Mouse (Mus musculus) kidney, postnatal 0 days (tissue): ENCODE measurements around the gene 3110082I17Rik. TPM values are rescaled to one million over a fixed set of nuclear protein-coding genes. Genes with fewer than 3 reads are reported as not detected.
A peak's percentile ranks its signal among the peaks of the same experiment; 100 is the strongest.

Experiments used
- ATAC-seq: fragments of 200-750 bp; cut with Nextera tagmentation; replicated peaks from 2 replicates; pipeline ENCODE4 v1.8.0; 2017; ENCODE audit warnings: low read depth, moderate number of reproducible peaks, moderate TSS enrichment, moderate library complexity; ENCODE audit not compliant: low FRiP score
- DNase-seq: peaks from one replicate; pipeline ENCODE4 v3.0.0-alpha.2; 2016; ENCODE audit warnings: low spot score
- H3K27ac ChIP-seq: fragments of 300-500 bp; sonication (generic); 2 replicates; pipeline ENCODE4 v1.5.1; 2014; ENCODE audit warnings: mild to moderate bottlenecking
- H3K27me3 ChIP-seq: fragments of 300-500 bp; sonication (generic); 2 replicates; pipeline ENCODE4 v1.6.1; 2014; ENCODE audit warnings: low read length, mixed read lengths; ENCODE audit not compliant: insufficient read depth
- H3K36me3 ChIP-seq: fragments of 300-500 bp; sonication (generic); 2 replicates; pipeline ENCODE4 v1.6.1; 2014; ENCODE audit warnings: low read length, mixed read lengths; ENCODE audit not compliant: insufficient read depth
- H3K4me1 ChIP-seq: fragments of 300-500 bp; sonication (generic); replicated peaks from 2 replicates; pipeline ENCODE4 v1.6.1; 2014; ENCODE audit warnings: antibody characterized with exemption, low read length, mixed read lengths; ENCODE audit not compliant: insufficient read depth
- H3K4me2 ChIP-seq: fragments of 300-500 bp; sonication (generic); 2 replicates; pipeline ENCODE4 v1.6.1; 2014; ENCODE audit warnings: mild to moderate bottlenecking, low read length, moderate library complexity, mixed read lengths
- H3K4me3 ChIP-seq: fragments of 300-500 bp; sonication (generic); replicated peaks from 2 replicates; pipeline ENCODE4 v1.5.1; 2014; ENCODE audit warnings: low read depth, low read length
- H3K9ac ChIP-seq: fragments of 300-500 bp; sonication (generic); 2 replicates; pipeline ENCODE4 v1.6.1; 2014; ENCODE audit warnings: low read depth, low read length
- H3K9me3 ChIP-seq: fragments of 300-500 bp; sonication (generic); replicated peaks from 2 replicates; pipeline ENCODE4 v1.6.1; 2016; ENCODE audit warnings: low read length, inconsistent platforms, mixed read lengths
- CTCF ChIP-seq: IDR thresholded peaks from 2 replicates; pipeline ENCODE4 v1.5.1; 2016; ENCODE audit warnings: antibody characterized with exemption, low read depth, mild to moderate bottlenecking, moderate library complexity
- WGBS: fragments of 180-500 bp; shearing (Covaris S2); extraction: QIAGEN DNeasy Blood & Tissue Kit; methylation state at CpG from one replicate; pipeline ENCODE4 v1.1.7; 2014; 5-methylcytosine and 5-hydroxymethylcytosine counted together
- microRNA counts: library from miRNA; unstranded; fragments of <30 nt; microRNA quantifications from one replicate; lab custom pipeline; 2015
- microRNA-seq: library from miRNA; unstranded; fragments of <30 nt; microRNA quantifications from one replicate; pipeline ENCODE4, GENCODE M21; 2016
- polyA plus RNA-seq: library from polyadenylated mRNA; unstranded; fragments of >200 nt; fragmentation: Nextera tagmentation; extraction: Ambion mirVana; gene quantifications from 2 replicates; pipeline ENCODE4 v1.2.1, GENCODE M21; 2015

3110082I17Rik gene
- polyA plus RNA-seq, 1 experiment from 2014 or later: 25.6 TPM

GRCm38 (mm10) chr5:139314941-139315642, 145.2 kb downstream of the 3110082I17Rik start:
- H3K9ac ChIP-seq: no peak overlapping the region
- no peaks in the 10 kb centered on the region for H3K36me3 ChIP-seq
- no peaks in the 10 kb centered on the region for H3K9me3 ChIP-seq
- H3K4me2 ChIP-seq: no peak overlapping the region
- WGBS: 80% methylated on average over 12 of the region's 12 CpGs
- 0 out of 2 replicates have a peak, but pooled peaks cover 6% of the 10 kb centered on the region for H3K4me1 ChIP-seq
- no peak for TF ChIP-seq CTCF
- H3K27me3 ChIP-seq: no peaks in the 10 kb centered on the region
- ATAC-seq (no peak), DNase-seq (no peak)
- H3K4me3 ChIP-seq: no peak overlapping the region
- no peak overlapping the region for H3K27ac ChIP-seq

- H3K27me3 ChIP-seq: no peaks in the 10 kb centered on the region
- no peaks in the 10 kb centered on the region for H3K9me3 ChIP-seq
- 41% methylated on average over 9 of the region's 9 CpGs for WGBS
Observed at GRCm38 (mm10) chr5:139313536-139313935, 146.8 kb downstream of the 3110082I17Rik start.

GRCm38 (mm10) chr5:139311822-139312221, 148.5 kb downstream of the 3110082I17Rik start:
- Histone ChIP-seq H3K4me2 (no peak overlapping the region), H3K9me3 (no peaks in the 10 kb centered on the region), H3K36me3 (no peaks in the 10 kb centered on the region), H3K4me3 (no peak overlapping the region), H3K4me1 (no peaks in the 10 kb centered on the region), H3K27me3 (no peaks in the 10 kb centered on the region), H3K9ac (no peak overlapping the region), H3K27ac (no peak overlapping the region)
- ATAC-seq (no peak), DNase-seq (no peak)
- no peak for TF ChIP-seq CTCF
- WGBS: 91% methylated on average over 9 of the region's 9 CpGs

More at GRCm38 (mm10) chr5:139313536-139313935, 146.8 kb downstream of the 3110082I17Rik start:
- Histone ChIP-seq H3K4me2 (no peak overlapping the region), H3K4me3 (no peak overlapping the region), H3K27ac (no peak overlapping the region), H3K36me3 (no peaks in the 10 kb centered on the region), H3K4me1 (0 out of 2 replicates have a peak, but pooled peaks cover 6% of the 10 kb centered on the region), H3K9ac (no peak overlapping the region)
- no peak for TF ChIP-seq CTCF
- no peak for DNase-seq
- ATAC-seq: no peak

GRCm38 (mm10) chr5:139310477-139310876, 149.8 kb downstream of the 3110082I17Rik start:
- 87% methylated on average over 4 of the region's 4 CpGs for WGBS

GRCm38 (mm10) chr5:139309946-139310345, 150.4 kb downstream of the 3110082I17Rik start:
- ATAC-seq: no peak
- no peak for TF ChIP-seq CTCF
- Histone ChIP-seq H3K27ac (no peak overlapping the region), H3K9me3 (no peaks in the 10 kb centered on the region), H3K4me3 (no peak overlapping the region), H3K4me2 (no peak overlapping the region), H3K36me3 (no peaks in the 10 kb centered on the region), H3K27me3 (no peaks in the 10 kb centered on the region), H3K4me1 (no peaks in the 10 kb centered on the region), H3K9ac (no peak overlapping the region)
- WGBS: 49% methylated on average over 3 of the region's 3 CpGs
- no peak for DNase-seq

More at GRCm38 (mm10) chr5:139310477-139310876, 149.8 kb downstream of the 3110082I17Rik start:
- Histone ChIP-seq H3K27me3 (no peaks in the 10 kb centered on the region), H3K4me3 (no peak overlapping the region), H3K36me3 (no peaks in the 10 kb centered on the region), H3K4me1 (no peaks in the 10 kb centered on the region), H3K27ac (no peak overlapping the region), H3K4me2 (no peak overlapping the region), H3K9ac (no peak overlapping the region), H3K9me3 (no peaks in the 10 kb centered on the region)
- DNase-seq: no peak
- ATAC-seq: no peak
- no peak for TF ChIP-seq CTCF

MicroRNAs within 50 kb of the gene (microRNA counts, 519-probe panel; counts per million panel counts)
- microRNA mmu-miR-339-3p (lab: Ali Mortazavi, UCI): 330 counts per million, percentile 68 among the panel's probes with 10 or more counts
- 330 counts per million, percentile 68 among the panel's probes with 10 or more counts for microRNA mmu-miR-339-5p (lab: Ali Mortazavi, UCI)

Small RNA genes within 50 kb of the gene (microRNA-seq; reads per million reads assigned to microRNA genes)
- 408 reads per million, percentile 70 among the genes with 10 or more reads in this experiment for gene Mir339

Other genes with a start within 250 kb of the 3110082I17Rik start
- 149 and 152 TPM in 2 replicates for gene Get4, start 208.2 kb downstream of the 3110082I17Rik start, polyA plus RNA-seq
- gene Adap1, start 134.9 kb downstream of the 3110082I17Rik start, polyA plus RNA-seq: 6.5 and 6.9 TPM in 2 replicates
- gene Cox19, start 109.1 kb downstream of the 3110082I17Rik start, polyA plus RNA-seq: 116 TPM in 2 replicates
- gene Cyp2w1, start 107.9 kb downstream of the 3110082I17Rik start, polyA plus RNA-seq: not detected in 2 replicates
- 7.6 and 7.8 TPM in 2 replicates for gene Gpr146, start 82.8 kb downstream of the 3110082I17Rik start, polyA plus RNA-seq
- 1.2 and 1.5 TPM in 2 replicates for gene C130050O18Rik, start 55.2 kb downstream of the 3110082I17Rik start, polyA plus RNA-seq
- 11.3 and 11.9 TPM in 2 replicates for gene Gper1, start 37.4 kb downstream of the 3110082I17Rik start, polyA plus RNA-seq
- 6.8 and 7.6 TPM in 2 replicates for gene Zfand2a, start 24.0 kb upstream of the 3110082I17Rik start, polyA plus RNA-seq
- gene Uncx, start 83.0 kb upstream of the 3110082I17Rik start, polyA plus RNA-seq: 44.8 and 50.9 TPM in 2 replicates